Mouse (Mus musculus) v-Abl transformed pro-B cells (cell line): ENCODE results near the gene Fam83e.

ENCODE experiments used
- in situ Hi-C, 2 experiments: fragments of 400-800 bp; cut with MboI; formaldehyde crosslinking; loops; one replicate each; pipeline ENCODE4 v1.15.1; 2025; ENCODE audit not compliant: unreplicated experiment in 2 of 2

Gene Fam83e

GRCm38 (mm10) chr7:45720413-45721233 is at the start of gene Fam83e:
Gene Fam83e, plus strand, starts transcription at chr7:45721212.
- in situ Hi-C loops, result loop anchor here (25.0 kb wide), 2 partner anchors 708 to 1183 kb away; partner anchors contain the start of genes Pold1 (in 2 of the 2), Spib (in 2 of the 2), Rras (in 1 of the 2) and Scaf1 (in 1 of the 2)

- in situ Hi-C loops, result loop anchor here in 1 of 2 experiments (25.0 kb wide), 1 partner anchor 215 kb away; the partner anchor contains the start of genes Bax and Ftl1
Measured at GRCm38 (mm10) chr7:45677627-45678295, 43.3 kb upstream of the Fam83e start.

GRCm38 (mm10) chr7:45678513-45678912 is 42.5 kb upstream of the Fam83e start:
- in situ Hi-C loops, result loop anchor here in 1 of 2 experiments (25.0 kb wide), 1 partner anchor 216 kb away; the partner anchor contains the start of genes Bax and Ftl1

GRCm38 (mm10) chr7:45679966-45680621 is 40.9 kb upstream of the Fam83e start:
- in situ Hi-C loops, result loop anchor here (5.0 to 25.0 kb wide), 3 partner anchors 78 to 218 kb away; partner anchors contain the start of genes Bax (in 1 of the 2) and Ftl1 (in 1 of the 2)

- in situ Hi-C loops, result loop anchor here (5.0 to 25.0 kb wide), 3 partner anchors 79 to 219 kb away; partner anchors contain the start of genes Bax (in 1 of the 2) and Ftl1 (in 1 of the 2)
Measured at GRCm38 (mm10) chr7:45681046-45681736, 39.8 kb upstream of the Fam83e start.

GRCm38 (mm10) chr7:45682144-45683126 is 38.6 kb upstream of the Fam83e start:
- in situ Hi-C loops, result loop anchor here (5.0 to 25.0 kb wide), 3 partner anchors 80 to 220 kb away; partner anchors contain the start of genes Bax (in 1 of the 2) and Ftl1 (in 1 of the 2)

- in situ Hi-C loops, result loop anchor here (5.0 to 25.0 kb wide), 3 partner anchors 81 to 221 kb away; partner anchors contain the start of genes Bax (in 1 of the 2) and Ftl1 (in 1 of the 2)
Measured at GRCm38 (mm10) chr7:45683396-45684050, 37.5 kb upstream of the Fam83e start, which contains the start of gene Ntn5. Gene Ntn5, plus strand, starts transcription at chr7:45684022.

- in situ Hi-C loops, result loop anchor here (10.0 to 25.0 kb wide), 2 partner anchors 91 to 224 kb away; partner anchors contain the start of genes Bax (in 1 of the 2) and Ftl1 (in 1 of the 2)
Measured at GRCm38 (mm10) chr7:45685811-45686210, 35.2 kb upstream of the Fam83e start.

- in situ Hi-C loops, result loop anchor here (10.0 to 25.0 kb wide), 2 partner anchors 92 to 225 kb away; partner anchors contain the start of genes Bax (in 1 of the 2) and Ftl1 (in 1 of the 2)
Measured at GRCm38 (mm10) chr7:45686841-45687240, 34.2 kb upstream of the Fam83e start.

GRCm38 (mm10) chr7:45689099-45689498 is 31.9 kb upstream of the Fam83e start:
- in situ Hi-C loops, result loop anchor here (10.0 to 25.0 kb wide), 2 partner anchors 94 to 227 kb away; partner anchors contain the start of genes Bax (in 1 of the 2) and Ftl1 (in 1 of the 2)

GRCm38 (mm10) chr7:45689800-45690199 is 31.2 kb upstream of the Fam83e start:
- in situ Hi-C loops, result loop anchor here (10.0 to 25.0 kb wide), 3 partner anchors 95 to 235 kb away; partner anchors contain the start of genes Ftl1 (in 2 of the 2) and Bax (in 1 of the 2)

GRCm38 (mm10) chr7:45692364-45692763 is 28.6 kb upstream of the Fam83e start:
- in situ Hi-C loops, result loop anchor here (10.0 to 25.0 kb wide), 2 partner anchors 230 to 238 kb away; partner anchors contain the start of genes Ftl1 (in 2 of the 2) and Bax (in 1 of the 2)

- in situ Hi-C loops, result loop anchor here (10.0 to 25.0 kb wide), 2 partner anchors 232 to 239 kb away; partner anchors contain the start of genes Ftl1 (in 2 of the 2) and Bax (in 1 of the 2)
Measured at GRCm38 (mm10) chr7:45693921-45694591, 27.0 kb upstream of the Fam83e start, which contains the start of gene Sec1. Gene Sec1, minus strand, starts transcription at chr7:45694402.

- in situ Hi-C loops, result loop anchor here (10.0 to 25.0 kb wide), 2 partner anchors 233 to 240 kb away; partner anchors contain the start of genes Ftl1 (in 2 of the 2) and Bax (in 1 of the 2)
Measured at GRCm38 (mm10) chr7:45695098-45695497, 25.9 kb upstream of the Fam83e start.

GRCm38 (mm10) chr7:45697894-45698293 is 23.1 kb upstream of the Fam83e start:
- in situ Hi-C loops, result loop anchor here (10.0 to 25.0 kb wide), 2 partner anchors 236 to 243 kb away; partner anchors contain the start of genes Ftl1 (in 2 of the 2) and Bax (in 1 of the 2)
